Mouse (Mus musculus): ENCODE data around the gene Rex1bd.

Gene Rex1bd

GRCm38 (mm10) chr8:70501820-70502529 is 4.6 kb downstream of the Rex1bd start:
- no peak for DNase-seq (ENCODE audit: low spot score)

GRCm38 (mm10) chr8:70500386-70501301 is 5.9 kb downstream of the Rex1bd start:
- DNase-seq (ENCODE audit: low spot score) = no peak

- DNase-seq (ENCODE audit: low spot score) = no peak
Measured at GRCm38 (mm10) chr8:70495771-70496062, 10.8 kb downstream of the Rex1bd start.

- DNase-seq (ENCODE audit: low spot score) = no peak
Measured at GRCm38 (mm10) chr8:70495001-70495770, 11.4 kb downstream of the Rex1bd start.

- DNase-seq (ENCODE audit: low spot score) = no peak
Measured at GRCm38 (mm10) chr8:70494416-70494945, 12.1 kb downstream of the Rex1bd start.

- no peak for DNase-seq (ENCODE audit: low spot score)
Measured at GRCm38 (mm10) chr8:70493692-70494415, 12.7 kb downstream of the Rex1bd start.

- no peak for DNase-seq (ENCODE audit: low spot score)
Measured at GRCm38 (mm10) chr8:70492664-70493640, 13.6 kb downstream of the Rex1bd start, which contains the start of gene Crlf1. Gene Crlf1 (plus strand): TSS chr8:70493158.

GRCm38 (mm10) chr8:70490880-70491495 is 15.6 kb downstream of the Rex1bd start:
- DNase-seq (ENCODE audit: low spot score) = no peak

- no peak for DNase-seq (ENCODE audit: low spot score)
Measured at GRCm38 (mm10) chr8:70490061-70490879, 16.3 kb downstream of the Rex1bd start.

GRCm38 (mm10) chr8:70489576-70489975 is 17.0 kb downstream of the Rex1bd start:
- no peak for DNase-seq (ENCODE audit: low spot score)

- DNase-seq (ENCODE audit: low spot score) = no peak
Measured at GRCm38 (mm10) chr8:70488931-70489470, 17.6 kb downstream of the Rex1bd start.

GRCm38 (mm10) chr8:70487993-70488796 is 18.4 kb downstream of the Rex1bd start:
- peak; percentile 76 for DNase-seq (ENCODE audit: low spot score)

- no peak for DNase-seq (ENCODE audit: low spot score)
Measured at GRCm38 (mm10) chr8:70486941-70487520, 19.5 kb downstream of the Rex1bd start, which contains the start of gene Tmem59l. Gene Tmem59l (minus strand): TSS chr8:70487358.

- DNase-seq (ENCODE audit: low spot score) = no peak
Measured at GRCm38 (mm10) chr8:70486191-70486681, 20.3 kb downstream of the Rex1bd start.

GRCm38 (mm10) chr8:70482943-70483342 is 23.6 kb downstream of the Rex1bd start:
- no peak for DNase-seq (ENCODE audit: low spot score)

GRCm38 (mm10) chr8:70481908-70482307 is 24.6 kb downstream of the Rex1bd start:
- DNase-seq (ENCODE audit: low spot score) = no peak
